Mouse (Mus musculus): ENCODE results near the gene Lctl.

Lctl gene

DNA sequence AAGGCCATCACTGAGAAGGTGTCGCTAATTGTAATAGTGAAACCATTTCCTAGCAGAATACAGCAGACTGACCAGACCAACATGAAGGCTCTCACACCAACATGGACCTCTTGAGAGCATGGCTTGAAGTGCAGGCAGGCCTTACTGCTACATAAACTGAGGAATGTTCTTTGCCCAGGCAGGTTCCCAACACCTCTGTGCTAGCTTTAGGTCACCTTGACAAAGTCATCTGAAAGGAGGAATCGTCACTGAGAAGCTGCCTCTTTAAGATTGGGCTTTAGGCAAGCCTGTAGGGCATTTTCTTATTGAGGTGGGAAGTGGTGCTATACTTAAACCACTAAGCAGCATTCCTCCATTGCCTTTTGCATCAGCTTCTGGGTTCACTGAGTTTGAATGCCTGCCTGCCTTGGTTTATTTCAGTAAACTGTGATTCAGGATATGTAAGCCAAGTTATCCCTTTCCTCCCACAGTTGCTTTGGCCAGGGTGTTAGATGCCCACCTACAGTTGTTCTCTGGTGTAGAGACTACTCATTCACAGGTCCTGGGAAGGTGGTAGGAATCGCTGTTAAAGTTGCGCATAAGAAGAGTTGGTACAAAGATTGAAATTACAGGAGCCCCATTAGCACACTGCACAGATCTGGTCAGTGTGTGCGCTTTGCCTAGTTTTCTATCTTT is 67.4 kb downstream of the Lctl start:
- DNase-seq (ENCODE audit: low spot score): no peak
